Mouse (Mus musculus) stomach, embryonic 15.5 days (tissue): Measurements from ENCODE around the gene Tbx18. TPM values are rescaled to one million over a fixed set of nuclear protein-coding genes. Genes with fewer than 3 reads are reported as not detected.

Source experiments
- ATAC-seq: fragments of 200-750 bp; cut with Nextera tagmentation; 2 replicates; pipeline ENCODE4 v1.8.0; 2017; ENCODE audit warnings: low read depth, moderate number of reproducible peaks, moderate TSS enrichment; ENCODE audit not compliant: insufficient read depth, low FRiP score
- H3K27ac ChIP-seq: fragments of 300-500 bp; sonication (generic); 2 replicates; pipeline ENCODE4 v1.5.1; 2015; ENCODE audit warnings: mild to moderate bottlenecking, inconsistent platforms
- H3K27me3 ChIP-seq: fragments of 300-500 bp; sonication (generic); replicated peaks from 2 replicates; pipeline ENCODE4 v1.6.1; 2015; ENCODE audit warnings: inconsistent platforms
- H3K36me3 ChIP-seq: fragments of 300-500 bp; sonication (generic); 2 replicates; pipeline ENCODE4 v1.6.1; 2015; ENCODE audit warnings: inconsistent platforms
- H3K4me1 ChIP-seq: fragments of 300-500 bp; sonication (generic); 2 replicates; pipeline ENCODE4 v1.6.1; 2015; ENCODE audit warnings: inconsistent platforms
- H3K4me2 ChIP-seq: fragments of 300-500 bp; sonication (generic); 2 replicates; pipeline ENCODE4 v1.6.1; 2015; ENCODE audit warnings: mild to moderate bottlenecking, inconsistent platforms
- H3K4me3 ChIP-seq: fragments of 300-500 bp; sonication (generic); replicated peaks from 2 replicates; pipeline ENCODE4 v1.5.1; 2015; ENCODE audit warnings: inconsistent platforms
- H3K9ac ChIP-seq: fragments of 300-500 bp; sonication (generic); 2 replicates; pipeline ENCODE4 v1.6.1; 2015; ENCODE audit warnings: inconsistent platforms
- H3K9me3 ChIP-seq: fragments of 300-500 bp; sonication (generic); 2 replicates; pipeline ENCODE4 v1.6.1; 2016; ENCODE audit warnings: inconsistent platforms
- WGBS: fragments of 180-500 bp; shearing (Covaris S2); methylation state at CpG from one replicate; pipeline ENCODE4 v1.1.7; 2015; 5-methylcytosine and 5-hydroxymethylcytosine counted together
- polyA plus RNA-seq: library from polyadenylated mRNA; unstranded; fragments of >200 nt; fragmentation: Nextera tagmentation; extraction: Ambion mirVana; gene quantifications from 2 replicates; pipeline ENCODE4 v1.2.1, GENCODE M21; 2015

Tbx18 gene
- polyA plus RNA-seq, 1 experiment from 2014 or later, result 0.69 TPM

DNA sequence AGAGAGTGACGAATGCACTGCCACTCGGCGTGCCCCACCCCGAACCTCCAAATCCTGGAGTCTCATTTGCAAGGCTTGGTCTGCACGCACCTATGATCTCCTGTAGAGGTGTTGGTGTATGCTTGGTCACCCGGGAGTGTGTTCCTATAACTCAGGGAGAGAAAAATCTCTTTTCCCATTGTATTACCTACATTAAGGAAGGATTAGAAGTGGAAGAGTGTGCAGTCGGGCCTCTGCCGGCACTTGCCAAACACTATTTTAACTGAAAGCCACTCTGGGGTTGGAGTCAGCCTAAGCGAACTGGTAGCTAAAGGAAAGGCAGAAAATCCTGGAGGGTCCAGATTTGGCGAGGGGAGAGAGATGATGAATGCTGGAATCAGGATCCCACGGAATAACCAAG lies 2.7 kb upstream of the Tbx18 start:
- 2% methylated on average over 11 of the region's 11 CpGs for WGBS
- ATAC-seq, result no peak
- no peak overlapping the region for H3K4me3 ChIP-seq
- H3K9me3 ChIP-seq, result no peaks in the 10 kb centered on the region
- peaks cover 18% of the 10 kb centered on the region for H3K4me1 ChIP-seq
- H3K36me3 ChIP-seq, result no peaks in the 10 kb centered on the region
- H3K4me2 ChIP-seq, result no peak overlapping the region
- no peak overlapping the region for H3K9ac ChIP-seq
- peaks cover 76% of the 10 kb centered on the region for H3K27me3 ChIP-seq
- no peak overlapping the region for H3K27ac ChIP-seq

- H3K4me1 ChIP-seq, result peaks cover 18% of the 10 kb centered on the region
- no peak overlapping the region for H3K4me3 ChIP-seq
- H3K9ac ChIP-seq, result no peak overlapping the region
- no peaks in the 10 kb centered on the region for H3K36me3 ChIP-seq
- H3K9me3 ChIP-seq, result no peaks in the 10 kb centered on the region
- no peak overlapping the region for H3K4me2 ChIP-seq
- peaks cover 71% of the 10 kb centered on the region for H3K27me3 ChIP-seq
- no peak for ATAC-seq
- H3K27ac ChIP-seq, result no peak overlapping the region
- WGBS, result 3% methylated on average over 11 of the region's 11 CpGs
Observed at GRCm38 (mm10) chr9:87733236-87733630, 2.2 kb upstream of the Tbx18 start.

GRCm38 (mm10) chr9:87732416-87733235 lies 1.6 kb upstream of the Tbx18 start:
- peaks cover 18% of the 10 kb centered on the region for H3K4me1 ChIP-seq
- no peak overlapping the region for H3K27ac ChIP-seq
- H3K9me3 ChIP-seq, result no peaks in the 10 kb centered on the region
- H3K27me3 ChIP-seq, result peaks cover 66% of the 10 kb centered on the region
- no peak overlapping the region for H3K4me2 ChIP-seq
- no peak for ATAC-seq
- no peak overlapping the region for H3K4me3 ChIP-seq
- no peaks in the 10 kb centered on the region for H3K36me3 ChIP-seq
- 8% methylated on average over 25 of the region's 25 CpGs for WGBS
- no peak overlapping the region for H3K9ac ChIP-seq

- Histone ChIP-seq H3K36me3 (no peaks in the 10 kb centered on the region), H3K27ac (no peak overlapping the region), H3K4me1 (peaks cover 18% of the 10 kb centered on the region), H3K27me3 (peaks cover 57% of the 10 kb centered on the region), H3K4me3 (peak overlapping the region; percentile 46), H3K4me2 (peak overlapping the region; percentile 79), H3K9ac (peak overlapping the region; percentile 6; the same call in 1 of the 2 replicates), H3K9me3 (no peaks in the 10 kb centered on the region)
- WGBS, result under 1% methylated on average over 78 of the region's 91 CpGs
- ATAC-seq, result peak; percentile 38; the same call in 1 of the 2 replicates
Observed at GRCm38 (mm10) chr9:87730271-87730960, 644 bp downstream of the Tbx18 start.

DNA sequence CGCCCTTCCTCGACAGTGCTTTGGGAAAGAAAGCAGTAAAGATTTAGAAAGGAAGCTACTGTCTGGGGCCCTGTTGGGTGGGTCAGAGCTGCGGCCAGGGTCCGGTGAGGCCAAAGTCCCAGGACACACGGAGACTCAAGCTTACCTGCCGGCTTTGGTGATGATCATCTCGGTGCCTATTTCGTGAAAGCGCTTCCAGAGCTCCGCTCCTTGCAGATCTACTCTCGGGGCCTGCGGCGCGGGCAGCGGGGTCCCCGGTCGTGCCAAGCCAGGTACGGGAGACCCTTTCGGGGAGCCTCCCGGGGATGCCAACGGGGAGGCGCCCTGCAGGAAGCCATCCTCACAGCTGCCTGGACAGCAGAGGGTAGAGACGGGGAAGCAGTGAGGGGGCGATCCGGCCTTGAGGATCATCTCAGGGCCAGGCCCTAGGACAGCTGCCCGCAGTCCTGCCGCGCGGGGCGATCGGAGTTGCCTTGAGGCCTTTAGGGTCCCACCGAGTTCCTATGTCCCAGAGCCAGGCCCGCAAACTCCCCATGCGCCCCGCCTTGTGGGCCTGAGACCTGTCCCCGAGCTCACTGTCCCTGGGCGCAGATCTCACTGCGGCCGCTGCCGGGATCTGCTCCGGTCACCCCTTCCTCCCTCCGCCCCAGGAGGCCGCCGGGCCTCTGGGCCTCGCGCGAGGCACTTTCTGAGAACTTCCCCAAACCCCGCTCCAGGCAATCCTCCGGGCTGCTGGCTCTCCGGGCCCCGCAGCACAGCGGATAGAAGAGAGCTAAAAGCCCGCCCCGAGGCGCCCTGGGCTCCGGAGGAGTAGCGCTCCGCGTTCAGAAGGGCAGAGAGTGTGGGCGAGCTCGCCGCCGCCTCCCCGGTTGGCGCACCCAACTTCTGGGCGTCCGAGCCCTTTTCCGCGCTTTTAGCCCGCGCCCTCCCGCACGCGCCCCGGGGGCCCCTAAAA lies 1.5 kb downstream of the Tbx18 start:
- 1% methylated on average over 74 of the region's 75 CpGs for WGBS
- Histone ChIP-seq H3K4me3 (peak overlapping the region; percentile 46), H3K4me2 (peak overlapping the region; percentile 79), H3K36me3 (no peaks in the 10 kb centered on the region), H3K27me3 (peaks cover 51% of the 10 kb centered on the region), H3K27ac (no peak overlapping the region), H3K9me3 (no peaks in the 10 kb centered on the region), H3K4me1 (peaks cover 18% of the 10 kb centered on the region), H3K9ac (peak overlapping the region; percentile 6; the same call in 1 of the 2 replicates)
- peak; percentile 45; the same call in 1 of the 2 replicates for ATAC-seq

DNA sequence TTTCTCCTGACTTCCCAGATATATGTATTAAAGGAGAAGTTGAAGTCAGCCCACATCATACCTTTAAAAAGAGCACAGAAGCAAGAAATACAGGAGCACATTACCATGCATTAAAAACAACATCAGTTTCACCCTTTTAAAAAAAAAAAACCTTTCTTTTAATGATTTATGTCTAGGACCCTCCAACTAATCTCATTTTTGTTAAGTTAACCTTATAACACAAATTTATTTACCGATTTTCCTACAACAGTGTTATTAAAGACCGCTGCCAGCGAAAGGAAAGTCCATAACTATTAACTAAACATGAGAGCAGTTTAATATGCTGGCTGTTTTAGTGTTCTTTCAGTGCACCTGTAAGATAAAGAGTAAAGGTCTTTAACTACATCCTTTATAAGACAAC lies 3.0 kb downstream of the Tbx18 start:
- Histone ChIP-seq H3K36me3 (no peaks in the 10 kb centered on the region), H3K27ac (no peak overlapping the region), H3K4me1 (peaks cover 18% of the 10 kb centered on the region), H3K27me3 (peaks cover 49% of the 10 kb centered on the region), H3K4me3 (no peak overlapping the region), H3K9ac (no peak overlapping the region), H3K4me2 (no peak overlapping the region), H3K9me3 (no peaks in the 10 kb centered on the region)
- no peak for ATAC-seq
- WGBS, result 20% methylated on average over 3 of the region's 3 CpGs

DNA sequence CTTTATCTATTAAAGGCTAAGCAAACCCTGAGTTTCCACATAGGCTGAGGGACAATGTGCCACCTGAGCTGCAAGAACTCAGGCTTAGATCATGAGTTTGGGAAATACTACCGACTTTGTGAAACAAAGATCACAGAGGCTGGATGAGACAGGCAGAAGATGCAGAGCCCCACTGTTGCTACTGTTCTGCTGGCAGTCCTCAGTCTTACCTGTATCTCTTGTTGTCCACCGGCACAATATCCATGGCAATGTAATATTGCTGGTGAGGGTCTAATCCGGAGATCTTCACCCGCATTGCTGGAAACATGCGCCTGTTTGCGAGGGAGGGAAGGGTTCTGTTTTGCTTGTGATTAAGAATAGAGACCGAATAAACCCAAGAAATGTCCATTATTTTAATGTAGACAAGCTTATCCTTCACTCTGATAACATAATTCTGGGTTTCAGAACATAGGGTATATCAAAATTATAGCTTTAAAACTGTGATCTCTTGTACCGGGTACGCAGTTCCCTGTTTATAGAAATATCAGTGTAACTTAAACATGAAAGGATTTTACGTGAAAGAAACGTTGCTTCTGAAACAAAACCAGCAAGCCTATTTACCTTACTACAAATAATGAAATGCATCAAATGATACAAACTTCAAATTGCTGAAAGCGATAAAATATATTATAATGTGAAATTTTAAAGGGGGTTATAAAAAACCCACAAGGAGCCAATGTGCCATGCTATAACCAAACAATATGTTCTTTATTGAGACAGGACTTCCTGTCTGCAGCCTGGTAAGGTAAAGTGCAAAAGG lies 3.7 kb downstream of the Tbx18 start:
- peaks cover 18% of the 10 kb centered on the region for H3K4me1 ChIP-seq
- ATAC-seq, result no peak
- 19% methylated on average over 12 of the region's 12 CpGs for WGBS

GRCm38 (mm10) chr9:87721793-87722192 lies 9.3 kb downstream of the Tbx18 start:
- Histone ChIP-seq H3K36me3 (no peaks in the 10 kb centered on the region), H3K4me2 (no peak overlapping the region), H3K4me1 (no peaks in the 10 kb centered on the region), H3K9ac (no peak overlapping the region), H3K4me3 (no peak overlapping the region), H3K27ac (no peak overlapping the region), H3K27me3 (peaks cover 14% of the 10 kb centered on the region), H3K9me3 (no peaks in the 10 kb centered on the region)
- ATAC-seq, result no peak
- WGBS, result 58% methylated on average over 2 of the region's 2 CpGs

More for the DNA sequence above, 3.7 kb downstream of the Tbx18 start:
- Histone ChIP-seq H3K4me3 (no peak overlapping the region), H3K27me3 (peaks cover 41% of the 10 kb centered on the region), H3K4me2 (no peak overlapping the region), H3K36me3 (no peaks in the 10 kb centered on the region), H3K9ac (no peak overlapping the region), H3K27ac (no peak overlapping the region), H3K9me3 (no peaks in the 10 kb centered on the region)

DNA sequence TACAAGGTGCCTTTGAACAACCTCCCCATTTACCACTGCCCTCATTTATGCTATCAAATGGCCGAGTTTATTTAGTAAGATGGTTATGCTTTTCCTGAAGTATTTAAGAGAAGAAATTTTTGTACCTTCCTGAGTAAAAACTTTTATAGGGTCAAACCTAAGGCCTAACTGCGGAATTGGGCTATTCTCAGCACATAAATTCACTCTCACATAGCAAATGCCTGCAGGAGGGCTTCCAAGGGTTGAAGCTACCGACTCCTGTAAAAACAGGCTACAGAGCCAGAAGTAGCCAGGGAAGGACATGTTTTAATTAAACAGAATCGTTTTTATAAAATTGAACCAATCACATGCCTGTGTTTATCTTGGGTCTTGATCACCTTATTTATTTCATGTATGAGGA lies 20.7 kb downstream of the Tbx18 start:
- no peak overlapping the region for H3K9ac ChIP-seq
- no peaks in the 10 kb centered on the region for H3K36me3 ChIP-seq
- no peaks in the 10 kb centered on the region for H3K4me1 ChIP-seq
- no peaks in the 10 kb centered on the region for H3K9me3 ChIP-seq
- no peak overlapping the region for H3K27ac ChIP-seq
- ATAC-seq, result no peak
- no peak overlapping the region for H3K4me2 ChIP-seq
- no peak overlapping the region for H3K4me3 ChIP-seq
- 59% methylated on average over 4 of the region's 4 CpGs for WGBS
- H3K27me3 ChIP-seq, result no peaks in the 10 kb centered on the region

DNA sequence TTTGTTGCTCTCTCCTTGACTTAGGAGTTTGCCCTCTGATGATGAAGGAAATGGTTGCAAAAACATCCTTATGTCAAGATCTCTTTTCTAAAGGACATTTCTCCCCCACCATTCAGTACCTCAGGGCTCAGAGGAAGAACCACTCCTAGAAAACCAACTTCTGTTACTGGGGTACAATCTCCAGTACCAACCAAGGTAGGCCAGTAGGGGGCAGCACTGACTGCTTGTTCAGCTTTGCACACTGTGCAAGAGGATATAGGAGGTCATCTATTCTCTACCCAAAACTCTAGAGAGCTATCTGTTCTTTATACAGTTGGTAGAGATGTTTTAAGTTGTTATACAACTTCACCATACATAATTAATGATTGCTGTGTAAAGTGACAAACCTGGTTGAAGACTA lies 22.9 kb downstream of the Tbx18 start:
- Histone ChIP-seq H3K4me3 (no peak overlapping the region), H3K9me3 (no peaks in the 10 kb centered on the region), H3K4me1 (no peaks in the 10 kb centered on the region), H3K27me3 (no peaks in the 10 kb centered on the region), H3K27ac (no peak overlapping the region), H3K36me3 (no peaks in the 10 kb centered on the region), H3K4me2 (no peak overlapping the region), H3K9ac (no peak overlapping the region)
- peak; percentile 31; the same call in 1 of the 2 replicates for ATAC-seq

DNA sequence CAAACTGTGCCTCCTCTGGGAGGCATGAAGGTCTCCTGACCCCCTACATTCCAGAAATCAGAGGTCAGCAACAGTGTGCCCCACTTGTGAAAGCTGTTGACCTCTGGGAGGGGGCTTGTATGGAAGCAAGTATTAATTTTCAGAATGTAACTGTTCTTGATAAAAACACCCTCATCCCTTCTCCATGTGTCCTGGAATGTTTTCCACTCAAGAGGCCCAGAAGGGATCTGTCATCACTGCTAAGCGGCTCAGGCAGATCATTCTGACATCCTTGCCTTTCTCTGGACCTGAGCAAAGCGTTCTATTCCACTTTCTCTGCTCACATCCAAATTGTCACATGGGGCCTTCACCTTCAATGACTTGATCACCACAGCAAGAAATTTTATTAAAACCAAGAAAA lies 28.8 kb downstream of the Tbx18 start:
- no peaks in the 10 kb centered on the region for H3K27me3 ChIP-seq
- no peaks in the 10 kb centered on the region for H3K4me1 ChIP-seq
- no peak overlapping the region for H3K9ac ChIP-seq
- no peaks in the 10 kb centered on the region for H3K36me3 ChIP-seq
- 60% methylated on average over 2 of the region's 2 CpGs for WGBS
- ATAC-seq, result no peak
- no peak overlapping the region for H3K27ac ChIP-seq
- no peaks in the 10 kb centered on the region for H3K9me3 ChIP-seq
- no peak overlapping the region for H3K4me2 ChIP-seq
- H3K4me3 ChIP-seq, result no peak overlapping the region
